ENCODE assay signal across 15 mouse cellular contexts in genomic region chr13:92879933-92880332, GRCm38 (mm10). TPM values are rescaled to one million over a fixed set of nuclear protein-coding genes. Genes with fewer than 3 reads are reported as not detected.
DNase-seq lines count a peak whose midpoint lies in the region; ATAC-seq and TF ChIP-seq lines count a peak whose summit lies in the region.
"Had no signal": no experiment of that assay in that cellular context is flagged by ENCODE, and none has a peak within 500 bp of the region (broad histone marks: within the 10 kb centered on the region; RNA-seq: fewer than 3 reads in every experiment).

No protein-coding gene starts in this region.

- ATAC-seq in forebrain, embryonic 11.5 days (replicated peaks; ENCODE audit: low FRiP score) = peak; percentile 64
- no peak for ATAC-seq in forebrain, postnatal 0 days
- ATAC-seq in lung, embryonic 16.5 days (ENCODE audit: low read depth) = peak; percentile 66
- ATAC-seq: midbrain, embryonic 13.5 days had no signal

- no peaks in the 10 kb centered on the region for H3K9me3 ChIP-seq in forebrain, embryonic 11.5 days (ENCODE audit: control insufficient read depth, low read length)
- H3K9me3 ChIP-seq in forebrain, postnatal 0 days (ENCODE audit: low read length) = no peaks in the 10 kb centered on the region
- no peaks in the 10 kb centered on the region for H3K9me3 ChIP-seq in lung, embryonic 16.5 days (ENCODE audit: control insufficient read depth, low read length)
- no peaks in the 10 kb centered on the region for H3K9me3 ChIP-seq in limb, embryonic 10.5 days (replicated peaks)
- H3K9me3 ChIP-seq: heart, embryonic 13.5 days; liver, embryonic 13.5 days; midbrain, embryonic 13.5 days had no signal

- 56% methylated on average over 9 of the region's 9 CpGs for WGBS in forebrain, embryonic 11.5 days
- WGBS in forebrain, postnatal 0 days = 15% methylated on average over 9 of the region's 9 CpGs
- 43% methylated on average over 9 of the region's 9 CpGs for WGBS in lung, embryonic 16.5 days
- 75% methylated on average over 9 of the region's 9 CpGs for WGBS in limb, embryonic 10.5 days
- 73% methylated on average over 9 of the region's 9 CpGs for WGBS in kidney, adult 2 months

- 0 out of 2 replicates have a peak, but pooled peaks cover 3% of the 10 kb centered on the region for H3K4me1 ChIP-seq in forebrain, embryonic 11.5 days (replicated peaks; ENCODE audit: control insufficient read depth, insufficient read depth, low read length)
- H3K4me1 ChIP-seq in forebrain, postnatal 0 days (ENCODE audit: insufficient read depth) = no peaks in the 10 kb centered on the region
- H3K4me1 ChIP-seq in lung, embryonic 16.5 days (replicated peaks; ENCODE audit: control insufficient read depth, insufficient read depth, low read length) = peaks cover 4% of the 10 kb centered on the region; the same call in 1 of the 2 replicates
- peaks cover 18% of the 10 kb centered on the region for H3K4me1 ChIP-seq in limb, embryonic 10.5 days
- H3K4me1 ChIP-seq in kidney, adult 2 months (ENCODE audit: control insufficient read depth, insufficient read depth, low read length) = no peaks in the 10 kb centered on the region
- H3K4me1 ChIP-seq: liver, embryonic 13.5 days; midbrain, embryonic 13.5 days had no signal

- H3K27ac ChIP-seq in forebrain, embryonic 11.5 days (ENCODE audit: low read depth, low read length) = no peak overlapping the region
- H3K27ac ChIP-seq in forebrain, postnatal 0 days (ENCODE audit: low read depth, low read length) = no peak overlapping the region
- peak overlapping the region; percentile 20; the same call in 1 of the 2 replicates for H3K27ac ChIP-seq in lung, embryonic 16.5 days (ENCODE audit: low read length)
- peak overlapping the region; percentile 42; the same call in 1 of the 2 replicates for H3K27ac ChIP-seq in limb, embryonic 10.5 days
- no peak overlapping the region for H3K27ac ChIP-seq in kidney, adult 2 months (ENCODE audit: insufficient read depth, low read depth, low read length)
- H3K27ac ChIP-seq: heart, embryonic 13.5 days; liver, embryonic 13.5 days; macrophage; midbrain, embryonic 13.5 days had no signal

- H3K4me2 ChIP-seq in forebrain, embryonic 11.5 days (ENCODE audit: low read depth, low read length, severe bottlenecking) = no peak overlapping the region
- H3K4me2 ChIP-seq in forebrain, postnatal 0 days (ENCODE audit: low read depth) = no peak overlapping the region
- no peak overlapping the region for H3K4me2 ChIP-seq in lung, embryonic 16.5 days (ENCODE audit: low read depth, low read length)
- H3K4me2 ChIP-seq: heart, embryonic 13.5 days; liver, embryonic 13.5 days; midbrain, embryonic 13.5 days had no signal

- no peaks in the 10 kb centered on the region for H3K36me3 ChIP-seq in forebrain, embryonic 11.5 days (ENCODE audit: control insufficient read depth, insufficient read depth, low read length)
- no peaks in the 10 kb centered on the region for H3K36me3 ChIP-seq in forebrain, postnatal 0 days (ENCODE audit: insufficient read depth)
- H3K36me3 ChIP-seq in lung, embryonic 16.5 days (ENCODE audit: control insufficient read depth, insufficient read depth, low read length) = no peaks in the 10 kb centered on the region
- H3K36me3 ChIP-seq in limb, embryonic 10.5 days = no peaks in the 10 kb centered on the region
- no peaks in the 10 kb centered on the region for H3K36me3 ChIP-seq in kidney, adult 2 months (ENCODE audit: control insufficient read depth, insufficient read depth, low read length)
- H3K36me3 ChIP-seq: heart, embryonic 13.5 days; liver, embryonic 13.5 days; midbrain, embryonic 13.5 days had no signal

- H3K27me3 ChIP-seq in forebrain, embryonic 11.5 days (ENCODE audit: control insufficient read depth, insufficient read depth, low read length) = no peaks in the 10 kb centered on the region
- H3K27me3 ChIP-seq in forebrain, postnatal 0 days (ENCODE audit: insufficient read depth, low read length) = no peaks in the 10 kb centered on the region
- no peaks in the 10 kb centered on the region for H3K27me3 ChIP-seq in lung, embryonic 16.5 days (ENCODE audit: control insufficient read depth, insufficient read depth, low read depth, low read length)
- no peaks in the 10 kb centered on the region for H3K27me3 ChIP-seq in limb, embryonic 10.5 days (ENCODE audit: low read depth, poor library complexity, severe bottlenecking)
- H3K27me3 ChIP-seq in kidney, adult 2 months (replicated peaks; ENCODE audit: control insufficient read depth, insufficient read depth, low read length) = no peaks in the 10 kb centered on the region
- H3K27me3 ChIP-seq: heart, embryonic 13.5 days; liver, embryonic 13.5 days; midbrain, embryonic 13.5 days had no signal

- no peak for DNase-seq in forebrain, embryonic 11.5 days (ENCODE audit: low spot score)
- no peak for DNase-seq in forebrain, postnatal 0 days
- DNase-seq in lung, postnatal 36 days = no peak
- peak; percentile 58 for DNase-seq in brain, embryonic 14.5 days (ENCODE audit: low read depth)
- DNase-seq in limb, embryonic 10.5 days (ENCODE audit: low spot score) = no peak
- no peak for DNase-seq in kidney, adult 2 months
- DNase-seq: heart, postnatal 4 days; layer of hippocampus, postnatal 36 days; liver, embryonic 13.5 days; right cerebral cortex, postnatal 25 days; thymus, postnatal 25 days had no signal

- TF ChIP-seq POLR2A in brain, embryonic 14.5 days (IDR thresholded peaks at IDR 0.05; ENCODE audit: borderline replicate concordance, extremely low read depth, insufficient read depth, insufficient read length, poor library complexity, severe bottlenecking) = no peak
- no peak for TF ChIP-seq POLR2A in kidney, adult 2 months (IDR thresholded peaks at IDR 0.05; ENCODE audit: low read depth, low read length)

- no peak overlapping the region for H3K9ac ChIP-seq in forebrain, embryonic 11.5 days (ENCODE audit: low read length)
- no peak overlapping the region for H3K9ac ChIP-seq in forebrain, postnatal 0 days
- no peak overlapping the region for H3K9ac ChIP-seq in lung, embryonic 16.5 days (ENCODE audit: low read length)
- H3K9ac ChIP-seq: heart, embryonic 13.5 days; liver, embryonic 13.5 days; midbrain, embryonic 13.5 days had no signal

- H3K4me3 ChIP-seq in forebrain, embryonic 11.5 days (ENCODE audit: low read depth, low read length) = no peak overlapping the region
- H3K4me3 ChIP-seq in forebrain, postnatal 0 days (ENCODE audit: low read depth, low read length) = no peak overlapping the region
- no peak overlapping the region for H3K4me3 ChIP-seq in lung, embryonic 16.5 days (ENCODE audit: low read length)
- H3K4me3 ChIP-seq in limb, embryonic 10.5 days = no peak overlapping the region
- no peak overlapping the region for H3K4me3 ChIP-seq in kidney, adult 2 months (ENCODE audit: insufficient read depth, low read depth, low read length)
- H3K4me3 ChIP-seq: heart, embryonic 13.5 days; liver, embryonic 13.5 days; midbrain, embryonic 13.5 days had no signal

- no peak for TF ChIP-seq CTCF in forebrain, postnatal 0 days (IDR thresholded peaks at IDR 0.05; ENCODE audit: low read depth)
- TF ChIP-seq CTCF in brain, embryonic 14.5 days (IDR thresholded peaks at IDR 0.05; ENCODE audit: borderline replicate concordance, extremely low read depth, insufficient read depth, insufficient read length) = no peak
- no peak for TF ChIP-seq CTCF in kidney, adult 2 months (conservative IDR thresholded peaks at IDR 0.05; ENCODE audit: insufficient read depth, insufficient read length, low read depth, low read length)

RNA-seq across cellular contexts. Expression of gene Mtx3, which starts 35.4 kb away (rescaled TPM):
- polyA plus RNA-seq in forebrain, embryonic 11.5 days (2014; fragmentation: Nextera tagmentation; extraction: Ambion mirVana) = 4.8 and 5.3 TPM in 2 replicates
- 17.9 and 23.8 TPM in 2 replicates for total RNA-seq in forebrain, postnatal 0 days (2014; rRNA removed)
- polyA plus RNA-seq in forebrain, postnatal 0 days (2015; fragmentation: Nextera tagmentation; extraction: Ambion mirVana) = 1.8 and 2.5 TPM in 2 replicates
- polyA plus RNA-seq in lung, embryonic 16.5 days (2015; fragmentation: Nextera tagmentation; extraction: Ambion mirVana) = 2.5 and 3.0 TPM in 2 replicates
- 21.0 and 21.4 TPM in 2 replicates for polyA plus RNA-seq in brain, embryonic 14.5 days (2012; rRNA removed)
- polyA plus RNA-seq in limb, embryonic 10.5 days (2016; fragmentation: Nextera tagmentation; extraction: Ambion mirVana) = 3.4 and 3.7 TPM in 2 replicates
- polyA plus RNA-seq in kidney, adult 2 months (2012; rRNA removed) = 5.0 and 5.4 TPM in 2 replicates

Comparison
In these comparisons a context has a peak if more than half of its experiments do, and no peak if none do; other contexts are left out.
1. H3K27ac ChIP-seq: peak in lung, embryonic 16.5 days (single experiment) and limb, embryonic 10.5 days (single experiment); none in forebrain, embryonic 11.5 days (single experiment), forebrain, postnatal 0 days (single experiment) and kidney, adult 2 months (single experiment).